Mouse (Mus musculus) testis, adult 2 months (tissue): ENCODE measurements at regions not wholly inside any gene's neighbourhood (a gene's known extent, or its start where the extent isn't known, plus 50 kb on each side); places are given as distances from the start of the nearest gene placed in this dataset.

Experiments used
- H3K27ac ChIP-seq: fragments of 200-500 bp; 2 replicates; pipeline ENCODE4 v1.5.1; 2012; ENCODE audit warnings: low read depth, low read length; ENCODE audit not compliant: control insufficient read depth, insufficient read depth
- H3K27me3 ChIP-seq: fragments of 200-500 bp; 2 replicates; pipeline ENCODE4 v1.6.1; 2012; ENCODE audit warnings: mild to moderate bottlenecking, low read length, moderate library complexity; ENCODE audit not compliant: control insufficient read depth, insufficient read depth
- H3K36me3 ChIP-seq: fragments of 200-500 bp; 2 replicates; pipeline ENCODE4 v1.6.1; 2012; ENCODE audit warnings: mild to moderate bottlenecking, low read length; ENCODE audit not compliant: control insufficient read depth, insufficient read depth
- H3K4me1 ChIP-seq: fragments of 200-500 bp; 2 replicates; pipeline ENCODE4 v1.6.1; 2012; ENCODE audit warnings: low read length; ENCODE audit not compliant: control insufficient read depth, insufficient read depth
- H3K4me3 ChIP-seq: fragments of 200-500 bp; 2 replicates; pipeline ENCODE4 v1.5.1; 2012; ENCODE audit warnings: low read depth, mild to moderate bottlenecking, low read length, moderate library complexity, mixed read lengths; ENCODE audit not compliant: control insufficient read depth
- CTCF ChIP-seq: fragments of 200-500 bp; IDR thresholded peaks from 2 replicates; pipeline ENCODE4 v1.5.1; 2012; ENCODE audit warnings: low read depth, mild to moderate bottlenecking, inconsistent platforms, low read length, moderate library complexity; ENCODE audit not compliant: control insufficient read depth, insufficient read depth, insufficient replicate concordance
- POLR2A ChIP-seq: fragments of 200-500 bp; IDR thresholded peaks from 2 replicates; pipeline ENCODE4 v1.6.1; 2012; ENCODE audit warnings: low read depth, mild to moderate bottlenecking, inconsistent platforms, low read length, moderate library complexity; ENCODE audit not compliant: control insufficient read depth

- Histone ChIP-seq H3K4me1 (peaks cover 2% of the 10 kb centered on the region; the same call in 1 of the 2 replicates), H3K36me3 (no peaks in the 10 kb centered on the region), H3K4me3 (no peak overlapping the region), H3K27me3 (no peaks in the 10 kb centered on the region), H3K27ac (no peak overlapping the region)
- TF ChIP-seq CTCF, result no peak
- TF ChIP-seq POLR2A, result no peak
Measured at GRCm38 (mm10) chr17:3260796-3261195, 65.6 kb upstream of the Tiam2 start.

GRCm38 (mm10) chr17:3273108-3274091 is 53.0 kb upstream of the Tiam2 start:
- H3K27me3 ChIP-seq, result no peaks in the 10 kb centered on the region
- H3K36me3 ChIP-seq, result no peaks in the 10 kb centered on the region
- H3K4me1 ChIP-seq, result no peaks in the 10 kb centered on the region
- TF ChIP-seq POLR2A (no peak), CTCF (peak; percentile 56; the same call in 1 of the 2 replicates)
- no peak overlapping the region for H3K27ac ChIP-seq
- no peak overlapping the region for H3K4me3 ChIP-seq

GRCm38 (mm10) chr17:3274449-3275285 is 51.7 kb upstream of the Tiam2 start:
- Histone ChIP-seq H3K4me1 (no peaks in the 10 kb centered on the region), H3K36me3 (no peaks in the 10 kb centered on the region), H3K27me3 (no peaks in the 10 kb centered on the region), H3K27ac (no peak overlapping the region), H3K4me3 (no peak overlapping the region)
- no peak for TF ChIP-seq CTCF
- no peak for TF ChIP-seq POLR2A
